Mouse (Mus musculus) layer of hippocampus, adult 2 months (tissue): Measurements from ENCODE around the gene AU015836. TPM values are rescaled to one million over a fixed set of nuclear protein-coding genes. Genes with fewer than 3 reads are reported as not detected.
"Not testable (repeated sequence)": the region's sequence is repeated elsewhere in the genome, so short reads cannot be mapped to it uniquely, and the experiment has no call there.

Experiments
- DNase-seq, 2 experiments: peaks; one replicate each; pipeline ENCODE4 v3.0.0; 2022; ENCODE audit warnings: low spot score in 2 of 2
- H3K27ac ChIP-seq: fragments of 200-600 bp; 2 replicates; pipeline ENCODE4 v1.8.1; 2022
- H3K4me3 ChIP-seq: fragments of 200-600 bp; 2 replicates; pipeline ENCODE4 v1.8.1; 2022; ENCODE audit warnings: mild to moderate bottlenecking
- CTCF ChIP-seq: fragments of 200-600 bp; conservative IDR thresholded peaks from 2 replicates; pipeline ENCODE4 v1.8.1; 2022; ENCODE audit warnings: antibody characterized with exemption, mild to moderate bottlenecking, moderate library complexity
- long read RNA-seq, 2 experiments: library from polyadenylated mRNA; stranded (forward); transcript quantifications; one replicate each; pipeline ENCODE4 v2.0.0; 2021; ENCODE audit warnings: borderline mapping rate in 2 of 2
- total RNA-seq, 2 experiments: library from RNA; stranded (reverse); gene quantifications; 2 replicates each; pipeline ENCODE4 v1.2.3; 2021

AU015836 gene
- not detected for total RNA-seq
- long read RNA-seq, experiment 1 = 0 reads
- long read RNA-seq, experiment 2 = 0 reads

DNA sequence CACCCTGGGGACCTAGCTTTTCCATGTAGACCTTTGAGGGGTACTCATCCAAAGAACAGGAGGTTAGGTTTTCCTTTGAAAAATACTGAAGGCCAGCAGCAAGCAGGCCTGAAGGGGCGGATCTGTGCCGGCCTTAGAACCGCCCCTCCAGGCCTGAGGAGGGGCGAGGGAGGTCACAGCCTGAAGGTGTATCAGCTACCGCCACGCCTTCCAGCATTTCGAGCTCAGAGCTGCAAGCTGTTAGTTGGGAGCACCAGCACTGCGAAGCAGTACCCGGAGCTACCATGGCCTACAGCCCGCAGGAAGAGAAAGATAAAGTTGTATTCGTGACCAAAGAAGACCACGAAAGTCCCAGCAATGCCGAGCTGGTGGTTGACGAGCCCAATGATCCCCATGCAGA lies at the start of gene AU015836:
Gene AU015836 (plus strand): TSS at position 216 of the 400 bp plus-strand sequence.
- Histone ChIP-seq H3K27ac (no peak within 1 kb of the TSS), H3K4me3 (no peak within 1 kb of the TSS)
- no peak for TF ChIP-seq CTCF
- no peak for DNase-seq

DNA sequence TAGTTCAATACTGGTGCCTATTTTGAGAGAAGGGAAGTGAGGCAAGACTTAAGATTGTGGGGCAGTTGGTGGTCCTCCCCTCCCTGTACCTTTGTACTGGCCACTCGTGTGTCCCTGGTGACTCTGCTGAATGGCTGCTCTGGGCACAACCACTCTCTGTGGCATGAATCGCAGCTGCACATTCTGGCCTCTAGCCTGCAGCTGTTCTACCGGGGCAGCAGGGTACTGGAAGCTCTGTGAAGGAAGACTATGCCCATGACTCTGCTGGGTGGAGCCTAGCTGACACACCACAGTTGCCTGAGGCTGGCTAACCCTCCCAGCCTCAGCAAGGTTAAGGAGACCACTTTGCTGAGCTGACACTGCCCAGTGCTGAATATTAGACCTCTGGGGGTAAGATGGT lies 49.4 kb upstream of the AU015836 start:
- Histone ChIP-seq H3K27ac (no peak overlapping the region), H3K4me3 (no peak overlapping the region)
- no peak for DNase-seq
- no peak for TF ChIP-seq CTCF

DNA sequence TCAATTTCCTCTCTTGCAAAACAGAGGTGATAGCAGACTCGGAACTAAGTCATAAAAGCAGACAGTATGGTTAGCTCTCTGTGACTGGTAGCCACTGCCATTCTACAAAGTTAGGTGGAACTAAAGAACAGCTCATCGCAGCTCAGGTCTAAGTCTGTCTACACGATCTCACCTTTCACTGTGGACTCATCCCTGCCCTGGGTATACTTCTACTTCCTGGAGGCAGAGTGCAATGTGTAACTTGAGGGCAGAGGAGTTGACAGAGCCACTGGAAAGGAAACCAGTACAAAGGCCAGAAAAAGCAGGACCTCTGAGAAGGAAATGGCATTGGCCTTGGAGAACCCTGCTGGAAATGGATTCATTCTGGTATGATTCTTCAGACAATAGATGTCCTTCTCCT lies 40.1 kb upstream of the AU015836 start:
- Histone ChIP-seq H3K27ac (no peak overlapping the region), H3K4me3 (no peak overlapping the region)
- DNase-seq = no peak
- TF ChIP-seq CTCF = no peak

DNA sequence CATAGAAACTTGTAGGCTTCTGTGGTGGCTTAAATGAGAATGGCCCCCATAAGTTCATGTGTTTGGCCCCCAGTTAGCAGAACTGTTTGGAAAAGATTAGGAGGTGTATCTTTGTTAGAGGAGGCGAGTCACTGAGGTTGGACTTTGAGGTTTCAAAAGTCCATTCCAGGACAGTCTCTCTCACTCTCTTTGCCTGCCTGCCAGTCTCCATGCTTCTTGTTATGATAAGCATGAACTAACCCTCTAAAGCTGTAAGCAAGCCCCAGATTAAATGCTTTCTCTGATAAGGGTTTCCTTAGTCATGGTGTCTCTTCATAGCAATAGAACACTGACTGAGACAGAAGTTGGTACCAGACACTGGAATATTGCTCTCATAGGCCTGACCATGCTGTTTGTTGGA lies 39.7 kb upstream of the AU015836 start:
- no peak for TF ChIP-seq CTCF
- no peak overlapping the region for H3K27ac ChIP-seq
- no peak overlapping the region for H3K4me3 ChIP-seq
- DNase-seq = no peak

DNA sequence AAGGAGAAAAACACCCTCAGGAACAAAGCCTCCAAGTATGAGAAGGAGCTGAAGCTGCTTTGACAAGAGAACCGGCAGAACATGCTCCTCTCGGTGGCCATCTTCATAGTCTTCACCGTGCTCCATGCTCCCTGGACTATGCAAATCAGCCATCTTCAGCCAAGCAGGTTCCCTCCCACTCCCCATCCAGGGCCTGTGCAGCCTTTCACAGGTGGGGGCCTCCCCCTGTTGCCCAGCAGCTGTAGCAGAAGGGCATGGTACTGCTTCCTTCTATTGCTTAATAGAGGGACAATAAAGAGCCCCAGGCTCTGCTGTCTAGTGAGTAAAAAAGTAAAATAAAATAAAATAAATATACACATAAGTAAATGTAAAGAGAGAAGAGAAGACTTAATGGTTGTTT lies 36.8 kb upstream of the AU015836 start:
- H3K4me3 ChIP-seq = no peak overlapping the region
- TF ChIP-seq CTCF = no peak
- no peak for DNase-seq

DNA sequence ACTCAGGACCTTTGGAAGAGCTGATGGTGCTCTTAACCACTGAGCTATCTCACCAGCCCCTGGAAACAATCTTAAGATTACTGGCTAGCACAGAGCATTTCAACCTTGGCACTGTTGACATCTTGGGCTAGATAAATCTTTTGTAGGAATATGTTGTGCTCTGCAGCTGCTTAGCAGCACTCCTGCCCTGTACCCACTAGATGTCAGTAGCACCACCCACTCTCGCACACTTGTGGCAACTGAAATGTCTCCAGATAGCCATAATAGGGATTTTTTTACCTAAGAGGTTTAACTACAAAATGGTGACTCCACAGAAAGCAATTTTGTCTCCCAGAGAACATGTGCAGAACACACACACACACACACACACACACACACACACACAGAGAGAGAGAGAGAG lies 11.7 kb upstream of the AU015836 start:
- Histone ChIP-seq H3K4me3 (no peak overlapping the region), H3K27ac (no peak overlapping the region)
- peak; percentile 74 for TF ChIP-seq CTCF
- DNase-seq = peak; percentile 13

More for the DNA sequence above, 36.8 kb upstream of the AU015836 start:
- H3K27ac ChIP-seq = no peak overlapping the region

DNA sequence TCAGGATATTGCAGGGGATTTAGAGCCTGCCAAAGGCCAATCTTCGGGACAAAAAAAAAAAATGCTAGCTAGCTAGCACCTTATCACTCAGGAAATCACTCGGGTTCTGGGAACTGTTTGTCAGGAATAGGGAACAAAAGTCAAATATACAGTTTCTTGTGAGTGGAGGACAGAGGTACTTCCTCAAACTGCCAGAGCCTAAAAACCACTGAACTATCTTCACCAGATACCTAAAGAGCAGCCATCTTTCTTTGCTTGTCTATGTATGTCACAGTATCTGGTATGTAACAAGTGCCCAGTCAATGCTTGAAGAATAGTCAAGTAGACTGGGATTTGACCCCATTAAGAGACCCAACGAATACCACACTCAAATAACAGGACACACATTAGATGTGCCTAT lies 10.0 kb upstream of the AU015836 start:
- no peak for DNase-seq
- Histone ChIP-seq H3K27ac (no peak overlapping the region), H3K4me3 (no peak overlapping the region)
- no peak for TF ChIP-seq CTCF

DNA sequence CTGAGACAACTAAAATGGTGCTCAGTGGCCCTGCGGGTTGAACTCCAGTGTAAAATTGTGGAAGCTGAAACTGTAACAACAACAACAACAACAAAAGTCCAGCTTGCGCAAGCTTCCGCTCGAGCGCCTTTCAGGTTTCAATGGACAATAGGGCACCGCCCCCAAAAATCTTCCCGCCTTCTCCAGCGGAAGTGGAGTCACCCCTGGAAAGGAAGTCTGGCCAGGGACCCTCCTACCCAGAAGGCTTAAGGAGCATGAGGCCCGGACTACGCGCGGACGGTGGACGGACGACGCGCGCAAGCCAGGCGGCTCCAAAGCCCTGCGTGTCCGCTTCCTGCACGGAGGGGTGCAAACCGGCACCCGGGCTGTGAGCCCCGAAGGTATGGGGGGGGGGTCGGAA lies 11.9 kb downstream of the AU015836 start:
- TF ChIP-seq CTCF = no peak
- no peak overlapping the region for H3K27ac ChIP-seq
- H3K4me3 ChIP-seq = no peak overlapping the region
- DNase-seq = no peak

DNA sequence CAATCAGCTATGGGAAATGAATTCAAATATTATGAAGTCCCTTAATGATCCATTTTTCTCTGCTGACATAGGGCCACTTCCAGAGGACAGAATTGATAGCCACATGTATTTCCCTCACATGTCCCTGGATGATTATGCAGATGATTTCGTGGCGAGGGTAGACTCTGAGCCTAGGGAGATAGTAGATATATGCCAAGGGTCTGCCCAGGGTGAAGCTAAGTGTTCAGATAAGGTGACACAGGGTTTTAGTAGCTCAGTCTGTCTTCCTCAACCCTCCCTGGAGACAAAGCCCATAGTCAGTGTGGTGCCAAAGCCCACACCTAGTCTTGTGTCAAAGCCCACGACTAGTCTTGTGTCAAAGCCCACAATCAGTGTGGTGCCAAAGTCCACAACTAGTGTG lies 13.7 kb downstream of the AU015836 start:
- no peak for TF ChIP-seq CTCF
- H3K4me3 ChIP-seq = no peak overlapping the region
- H3K27ac ChIP-seq = no peak overlapping the region
- DNase-seq = no peak

DNA sequence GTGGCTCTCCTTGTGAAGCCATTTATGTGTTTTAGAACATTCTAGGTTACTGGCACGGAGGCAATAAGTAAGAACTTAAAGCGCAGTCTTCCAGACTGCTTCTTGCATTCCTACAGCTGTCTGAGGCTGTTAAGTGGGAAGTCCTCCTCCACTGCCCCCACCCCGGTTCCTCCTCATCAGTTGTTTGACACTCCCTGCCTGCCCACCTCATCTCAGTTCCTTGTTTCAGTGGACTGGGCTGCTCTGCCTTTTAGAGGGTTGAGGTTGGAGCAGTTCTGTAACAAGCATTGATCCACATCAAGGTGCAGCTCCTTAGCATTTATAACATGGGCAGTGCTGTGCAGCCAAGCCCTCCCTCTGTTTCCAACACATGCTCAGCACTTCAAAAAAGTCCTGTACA lies 16.6 kb downstream of the AU015836 start:
- not testable (repeated sequence) for H3K4me3 ChIP-seq, H3K27ac ChIP-seq, DNase-seq

DNA sequence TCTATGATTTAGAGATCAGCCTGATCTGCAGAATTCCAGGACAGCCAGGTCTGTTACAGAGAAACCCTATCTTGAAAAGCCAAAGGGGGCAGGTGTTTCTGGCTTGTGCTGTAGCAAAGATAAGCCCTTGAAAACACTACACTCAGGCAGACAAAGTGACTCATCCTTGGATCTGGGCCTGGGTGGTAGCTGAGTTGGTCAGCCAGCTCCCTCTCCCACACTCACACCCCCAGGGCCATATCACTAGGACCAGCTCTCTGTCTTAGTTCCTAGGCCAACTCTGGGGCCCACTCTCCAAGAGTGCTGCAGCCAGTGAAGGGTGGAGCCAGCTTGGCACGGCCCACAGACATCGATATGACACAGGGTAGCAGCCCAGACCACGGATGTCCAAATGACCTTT lies 38.5 kb downstream of the AU015836 start:
- no peak for DNase-seq
- H3K4me3 ChIP-seq = no peak overlapping the region
- H3K27ac ChIP-seq = no peak overlapping the region
- no peak for TF ChIP-seq CTCF

DNA sequence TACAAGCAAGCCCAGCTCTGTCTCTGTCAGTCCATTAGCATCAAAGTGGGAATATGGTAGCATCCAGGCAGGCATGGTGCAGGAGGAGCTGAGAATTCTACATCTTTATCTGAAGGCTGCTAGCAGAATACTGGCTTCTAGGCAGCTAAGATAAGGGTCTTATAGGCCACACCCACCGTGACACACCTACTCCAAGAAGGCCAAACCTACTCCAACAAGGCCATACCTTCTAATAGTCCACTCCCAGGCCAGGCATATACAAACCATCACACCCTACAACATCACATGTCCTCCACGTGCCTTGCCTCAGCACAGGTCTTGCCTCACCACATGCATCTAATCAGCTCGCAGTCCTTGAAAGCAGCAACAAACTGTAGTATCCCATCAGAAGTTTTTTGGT lies 41.0 kb downstream of the AU015836 start:
- H3K27ac ChIP-seq = no peak overlapping the region
- DNase-seq = no peak
- no peak for TF ChIP-seq CTCF
- no peak overlapping the region for H3K4me3 ChIP-seq

DNA sequence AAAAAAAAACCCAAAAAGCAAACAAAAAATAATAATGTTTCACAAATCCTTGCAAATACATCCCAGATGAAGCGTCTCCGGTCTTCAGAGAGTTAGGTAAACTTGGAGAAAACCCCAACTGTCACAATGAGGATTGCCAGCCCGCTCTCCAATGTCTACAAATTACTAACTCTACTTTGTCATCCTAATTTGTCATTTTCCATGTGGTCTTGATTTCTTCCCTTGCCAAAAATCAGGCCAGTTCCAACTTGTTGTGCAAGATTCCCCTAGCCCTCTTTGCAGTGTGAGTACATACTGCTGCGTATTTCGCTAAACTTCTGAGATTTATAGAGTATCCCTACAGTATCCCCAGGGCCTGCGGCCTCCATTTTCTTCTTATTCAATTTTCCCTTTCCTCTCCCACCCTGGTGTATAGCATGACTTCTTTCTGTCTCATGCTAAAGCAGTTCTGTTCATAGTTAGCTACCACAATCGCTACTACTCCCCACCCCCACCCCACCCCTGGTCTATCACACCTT lies 43.3 kb downstream of the AU015836 start:
- no peak overlapping the region for H3K27ac ChIP-seq
- no peak for TF ChIP-seq CTCF
- no peak for DNase-seq
- no peak overlapping the region for H3K4me3 ChIP-seq

DNA sequence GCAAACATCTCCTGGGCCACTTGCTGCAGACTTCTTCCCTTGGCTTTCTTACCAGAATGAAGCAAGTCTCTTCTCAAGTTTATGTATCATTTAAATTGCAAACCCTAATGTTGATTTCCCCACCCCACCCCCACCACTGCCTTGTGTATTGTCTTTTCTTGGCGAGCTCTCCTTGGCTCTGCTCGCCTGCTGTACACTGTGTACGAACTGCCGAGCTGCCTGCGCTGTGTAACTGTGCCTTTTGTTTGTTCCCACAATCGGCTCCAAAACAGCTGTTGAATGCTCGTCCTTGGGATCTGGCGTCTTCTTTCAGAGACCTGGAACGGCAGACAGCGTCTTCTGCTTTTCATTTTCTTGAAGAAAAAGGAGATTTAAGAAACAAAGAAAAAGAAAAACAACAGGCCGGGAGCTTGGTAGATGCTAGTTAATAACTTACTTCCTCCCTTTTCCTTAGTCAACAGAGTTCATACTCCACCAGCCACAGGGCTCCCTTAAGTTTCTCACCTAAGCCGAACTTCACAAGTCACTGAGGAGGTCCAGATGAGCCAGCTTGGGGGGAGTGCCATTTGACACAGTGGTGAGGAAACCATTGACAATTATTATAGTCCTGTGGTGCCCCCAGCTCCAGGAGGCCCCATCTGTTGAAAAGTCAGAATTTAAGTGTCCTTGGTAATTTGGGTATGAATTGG lies 44.2 kb downstream of the AU015836 start:
- no peak overlapping the region for H3K27ac ChIP-seq
- DNase-seq = peak; percentile 11 to 29
- TF ChIP-seq CTCF = no peak
- no peak overlapping the region for H3K4me3 ChIP-seq

DNA sequence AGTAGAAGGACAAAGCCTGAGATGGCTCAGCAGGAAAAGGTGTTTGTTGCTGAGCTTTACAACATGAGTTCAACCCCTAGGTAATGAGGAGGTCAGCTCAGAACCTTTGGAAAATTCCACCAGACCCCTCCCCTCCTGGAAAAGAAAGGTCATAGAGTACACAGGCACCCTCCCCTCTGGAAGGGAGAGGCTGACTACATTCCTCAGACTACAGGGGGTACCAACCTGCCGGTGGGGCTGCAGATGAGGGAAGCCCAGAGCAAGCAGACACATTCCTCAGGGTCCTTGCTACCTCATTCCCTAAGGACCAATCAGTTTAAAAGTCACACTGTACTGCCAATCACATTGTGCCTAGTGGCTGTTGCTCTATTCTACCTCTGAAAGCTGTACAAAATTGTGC lies 48.4 kb downstream of the AU015836 start:
- Histone ChIP-seq H3K27ac (no peak overlapping the region), H3K4me3 (no peak overlapping the region)
- DNase-seq = no peak
- no peak for TF ChIP-seq CTCF
